Mouse (Mus musculus): ENCODE data around the gene St3gal5. TPM values are rescaled to one million over a fixed set of nuclear protein-coding genes. Genes with fewer than 3 reads are reported as not detected.
A peak's percentile ranks its signal among the peaks of the same experiment; 100 is the strongest.

The St3gal5 gene
- total and polyA plus RNA-seq, 3 experiments = 4.0 to 21.4 (median 19.8) TPM

DNA sequence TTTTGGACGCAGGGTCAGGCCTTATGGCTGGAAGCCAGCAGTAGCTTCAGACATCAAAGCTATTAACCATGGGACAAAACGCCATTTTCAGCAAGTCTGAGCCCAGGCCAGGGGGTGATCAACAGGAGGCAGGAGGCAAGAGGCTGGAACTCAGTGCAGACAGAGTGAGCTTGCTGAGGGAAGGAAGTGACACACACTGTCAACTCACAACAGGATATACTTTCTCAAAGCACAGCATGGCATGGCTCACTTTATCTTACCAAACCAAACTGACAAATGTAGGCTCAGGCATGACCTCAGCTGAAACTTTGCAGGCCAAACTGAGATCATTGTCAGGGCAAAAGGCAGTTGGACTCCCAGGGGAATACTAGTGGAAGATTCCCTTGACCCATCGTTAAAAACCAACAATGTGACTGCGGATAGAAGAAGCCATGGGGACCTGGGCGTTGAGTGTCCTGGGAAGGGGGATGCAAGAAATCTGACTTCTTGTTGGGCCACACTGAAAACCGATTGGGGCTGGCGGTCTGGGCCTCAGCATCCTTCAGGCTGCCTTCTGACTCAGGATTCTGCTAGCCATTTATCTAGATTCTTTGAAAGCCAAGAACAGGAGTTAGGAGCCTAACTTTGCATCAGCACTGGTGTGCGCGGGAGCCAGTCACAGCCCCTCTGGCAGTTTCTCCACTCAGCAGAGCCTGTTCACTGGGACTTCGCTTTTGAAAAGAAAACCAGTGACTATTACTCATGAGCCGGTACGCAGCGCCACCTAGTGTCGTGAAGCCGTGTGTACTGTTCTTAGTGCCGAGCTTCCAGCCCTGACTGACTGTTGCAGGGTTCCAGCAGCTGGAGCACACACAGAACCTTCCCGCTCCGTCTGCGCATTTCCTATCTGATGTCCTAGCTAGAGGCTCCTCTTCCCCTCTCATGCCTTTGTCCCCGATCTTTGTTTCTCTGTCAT lies 67.2 kb downstream of the St3gal5 start:
- H3K4me1 ChIP-seq (ENCODE audit: control insufficient read depth in 1 of 2, insufficient read depth in 2 of 2) = peaks cover 2 to 14% of the 10 kb centered on the region in 2 experiments; a peak in 2 of 4 replicates
- H3K4me3 ChIP-seq (replicated peaks in 1 of 3; ENCODE audit: low read depth in 2 of 3, low read length in 2 of 3, poor library complexity in 1 of 3) = no peak overlapping the region
- in situ Hi-C loops (cut with MboI; ENCODE audit: low pct_ligation_motif_present, low pct_unique_long_range_greater_than_20kb, low sequenced_read_pairs) = loop anchor here (5.0 kb wide), 1 partner anchor 237 kb away; no protein-coding TSS in a partner anchor
- TF ChIP-seq MEF2A (IDR thresholded peaks at IDR 0.05; ENCODE audit: borderline replicate concordance, low read depth, low read length) (peak; percentile 59; the same call in 1 of the 2 replicates), NELFE (IDR thresholded peaks at IDR 0.05; ENCODE audit: low read depth, low read length) (peak; percentile 56; the same call in 1 of the 2 replicates), SMC3 (IDR thresholded peaks at IDR 0.05; ENCODE audit: low read depth, low read length) (peak; percentile 91), MAFK (IDR thresholded peaks at IDR 0.05; ENCODE audit: insufficient replicate concordance, low read length) (0 out of 2 replicates have a peak, but pooled peaks have one; percentile 12), RAD21 (IDR thresholded peaks at IDR 0.05; ENCODE audit: low read depth, low read length) (peak; percentile 97), MYC (IDR thresholded peaks at IDR 0.05; ENCODE audit: low read depth, low read length) (peak; percentile 38; the same call in 1 of the 2 replicates), KAT2A (IDR thresholded peaks at IDR 0.05; ENCODE audit: insufficient replicate concordance, low read length) (no peak), SIN3A (IDR thresholded peaks at IDR 0.05; ENCODE audit: low read length) (peak; percentile 61; the same call in 1 of the 2 replicates), ZC3H11A (IDR thresholded peaks at IDR 0.05; ENCODE audit: low read depth, low read length) (peak; percentile 88), CTCF (conservative IDR thresholded peaks at IDR 0.05 in 1 of 2, IDR thresholded peaks at IDR 0.05 in 1 of 2; ENCODE audit: low read depth in 2 of 2, low read length in 2 of 2) (peak; percentile 72 to 90), EP300 (IDR thresholded peaks at IDR 0.05; ENCODE audit: low read length) (no peak), E2F4 (IDR thresholded peaks at IDR 0.05; ENCODE audit: insufficient replicate concordance, low read depth, low read length) (no peak), NRF1 (IDR thresholded peaks at IDR 0.05; ENCODE audit: low read depth, low read length) (peak; percentile 40; the same call in 1 of the 2 replicates), GABPA (IDR thresholded peaks at IDR 0.05; ENCODE audit: insufficient replicate concordance, low read depth, low read length) (no peak), POLR2AphosphoS2 (IDR thresholded peaks at IDR 0.05; ENCODE audit: low read depth, low read length) (no peak), IRF4 (IDR thresholded peaks at IDR 0.05; ENCODE audit: low read depth, low read length) (peak; percentile 68), CHD2 (IDR thresholded peaks at IDR 0.05; ENCODE audit: low read length) (no peak), ETS1 (conservative IDR thresholded peaks at IDR 0.05; ENCODE audit: low read depth, low read length) (no peak), MAZ (IDR thresholded peaks at IDR 0.05; ENCODE audit: low read depth, low read length) (0 out of 2 replicates have a peak, but pooled peaks have one; percentile 42)
- H3K9me3 ChIP-seq (replicated peaks; ENCODE audit: low read length) = no peaks in the 10 kb centered on the region
- no peak overlapping the region for H3K27ac ChIP-seq (ENCODE audit: insufficient read depth, low read depth)
- peak; percentile 87 for DNase-seq (ENCODE audit: extremely low read depth)
- H3K36me3 ChIP-seq (replicated peaks in 1 of 2; ENCODE audit: control insufficient read depth in 1 of 2, insufficient read depth in 1 of 2, low read length in 1 of 2) = no peaks in the 10 kb centered on the region
- dilution Hi-C loops (cut with MboI; ENCODE audit: extremely low pct_ligation_motif_present, extremely low pct_unique_long_range_greater_than_20kb, low sequenced_read_pairs) = no loop called here
- no peaks in the 10 kb centered on the region for H3K79me2 ChIP-seq (replicated peaks; ENCODE audit: control insufficient read depth, extremely low read depth, insufficient read depth, poor library complexity, severe bottlenecking)
- H3K9ac ChIP-seq (ENCODE audit: insufficient read depth, low read depth) = no peak overlapping the region
- H3K27me3 ChIP-seq (replicated peaks) = no peaks in the 10 kb centered on the region
- H3K4me2 ChIP-seq (ENCODE audit: insufficient read depth, low read depth, poor library complexity, severe bottlenecking) = no peak overlapping the region
